Mouse (Mus musculus) urinary bladder, postnatal 10 days (tissue): ENCODE data around the gene Rnf157.
"Not testable (repeated sequence)": the region's sequence is repeated elsewhere in the genome, so short reads cannot be mapped to it uniquely, and the experiment has no call there.

ENCODE experiments used
- DNase-seq: peaks from one replicate; pipeline ENCODE4 v3.0.0; 2022; ENCODE audit warnings: low spot score

Rnf157 gene

DNA sequence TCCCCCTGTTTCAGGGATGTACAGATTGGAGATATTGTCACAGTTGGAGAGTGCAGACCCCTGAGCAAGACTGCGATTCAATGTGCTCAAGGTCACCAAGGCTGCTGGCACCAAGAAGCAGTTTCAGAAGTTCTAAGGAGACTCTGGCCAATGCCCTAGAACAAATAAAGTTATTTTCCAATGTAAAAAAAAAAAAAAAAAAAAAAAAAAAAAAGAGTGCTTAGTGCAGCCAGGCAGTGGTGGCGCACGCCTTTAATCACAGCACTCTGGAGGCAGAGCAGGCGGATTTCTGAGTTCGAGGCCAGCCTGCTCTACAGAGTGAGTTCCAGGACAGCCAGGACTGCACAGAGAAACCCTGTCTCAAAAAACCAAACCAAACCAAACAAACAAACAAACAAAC, 29.8 kb downstream of the Rnf157 start:
- not testable (repeated sequence) for DNase-seq

GRCm38 (mm10) chr11:116380767-116381166, 32.1 kb downstream of the Rnf157 start:
- no peak for DNase-seq

DNA sequence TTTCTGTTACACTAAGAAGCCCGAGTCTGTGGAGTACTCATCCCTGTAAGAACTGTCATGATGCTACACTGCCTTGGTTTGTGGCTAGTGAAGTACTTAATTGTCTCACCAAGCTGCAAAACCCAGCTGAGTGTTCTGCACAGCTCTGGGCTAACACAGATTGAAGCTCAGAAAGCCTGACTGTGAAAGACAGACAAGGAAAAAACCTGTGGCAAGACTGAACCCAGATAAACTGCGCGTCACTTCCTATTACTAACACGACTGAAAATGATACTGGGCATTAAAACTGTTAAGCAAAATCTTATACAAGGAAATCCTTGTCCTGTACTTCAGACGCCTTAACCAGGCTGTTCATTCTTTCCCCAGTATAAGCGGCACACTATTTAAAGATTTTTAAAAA, 33.3 kb downstream of the Rnf157 start:
- DNase-seq: no peak

- no peak for DNase-seq
These were observed 35.7 kb downstream of the Rnf157 start for GRCm38 (mm10) chr11:116376945-116377661.

GRCm38 (mm10) chr11:116371894-116372450, 40.9 kb downstream of the Rnf157 start:
- no peak for DNase-seq

DNA sequence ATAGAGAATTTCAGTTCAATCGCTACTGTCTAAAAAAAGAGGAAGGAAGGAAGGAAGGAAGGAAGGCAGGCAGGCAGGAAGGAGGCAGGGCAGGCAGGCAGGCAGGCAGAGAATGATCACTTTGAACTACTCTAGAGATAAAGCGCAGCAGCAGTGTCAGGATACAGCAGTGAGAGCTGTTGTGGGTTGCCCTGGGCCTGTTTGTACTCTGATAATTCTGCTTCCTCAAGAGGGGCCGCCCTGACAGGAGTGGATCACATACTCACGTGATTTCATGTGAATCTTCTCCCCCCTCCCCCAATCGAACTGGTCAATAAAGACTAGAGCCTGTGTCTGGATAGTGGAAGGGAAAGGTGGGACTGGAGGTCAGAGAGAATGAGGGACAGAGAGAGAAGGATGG, 43.2 kb downstream of the Rnf157 start:
- no peak for DNase-seq

DNA sequence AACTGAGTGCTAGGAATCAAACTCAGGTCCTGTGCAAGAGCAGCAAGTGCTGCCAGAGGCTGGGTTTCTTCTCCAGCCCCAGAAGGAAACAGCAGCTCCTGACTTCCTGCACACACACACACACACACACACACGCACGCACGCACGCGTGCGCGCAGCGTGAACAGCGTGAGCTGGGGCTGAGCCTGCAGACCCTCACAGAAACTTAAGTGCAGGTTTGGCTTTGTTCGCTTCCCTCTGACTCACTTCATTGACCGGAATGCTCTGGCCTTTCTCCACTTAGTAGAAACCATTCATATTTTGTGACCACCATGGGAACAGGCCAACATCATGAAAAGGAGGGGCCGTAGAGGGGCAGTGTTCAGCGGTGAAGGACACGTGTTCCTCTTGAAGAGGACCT, 43.8 kb downstream of the Rnf157 start:
- DNase-seq: no peak

DNA sequence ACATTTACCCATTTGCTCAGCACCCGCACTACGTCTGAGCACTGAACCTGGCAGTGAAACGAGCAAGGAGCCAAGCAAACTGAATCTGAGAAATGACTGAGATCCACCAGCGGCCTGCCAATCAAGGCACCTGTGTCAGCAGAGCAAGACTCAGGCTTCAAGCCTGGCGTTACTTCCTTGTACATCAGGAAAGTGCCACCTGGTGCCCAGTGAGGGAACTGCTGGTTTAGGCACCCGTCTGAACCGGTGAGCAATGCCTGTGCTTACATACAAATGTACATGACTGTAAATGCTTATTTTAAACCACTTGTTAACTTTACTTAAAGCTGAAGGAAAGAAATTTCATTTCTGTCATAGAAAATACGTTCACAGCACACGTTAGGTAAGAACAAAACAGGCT, 44.7 kb downstream of the Rnf157 start:
- peak; percentile 62 for DNase-seq

GRCm38 (mm10) chr11:116366647-116367046, 46.2 kb downstream of the Rnf157 start:
- no peak for DNase-seq

DNA sequence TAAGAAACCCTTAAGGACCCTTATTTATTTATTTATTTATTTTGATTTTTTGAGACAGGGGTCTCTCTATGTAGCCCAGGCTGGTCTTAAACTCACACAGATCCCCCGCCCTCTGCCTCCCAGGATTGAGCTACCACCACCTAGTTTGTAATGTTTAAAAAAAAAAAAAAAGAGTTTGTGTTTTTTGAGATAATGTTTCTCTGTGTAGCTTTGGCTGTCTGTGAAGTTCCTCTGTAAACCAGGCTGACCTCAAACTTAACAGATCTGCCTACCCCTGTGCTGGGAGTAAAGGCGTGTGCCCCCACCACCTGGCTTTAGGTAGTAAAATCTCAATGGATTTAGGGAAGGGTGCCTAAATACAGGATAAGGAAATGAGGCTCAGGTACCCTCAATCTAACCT, 46.7 kb downstream of the Rnf157 start:
- DNase-seq: no peak

DNA sequence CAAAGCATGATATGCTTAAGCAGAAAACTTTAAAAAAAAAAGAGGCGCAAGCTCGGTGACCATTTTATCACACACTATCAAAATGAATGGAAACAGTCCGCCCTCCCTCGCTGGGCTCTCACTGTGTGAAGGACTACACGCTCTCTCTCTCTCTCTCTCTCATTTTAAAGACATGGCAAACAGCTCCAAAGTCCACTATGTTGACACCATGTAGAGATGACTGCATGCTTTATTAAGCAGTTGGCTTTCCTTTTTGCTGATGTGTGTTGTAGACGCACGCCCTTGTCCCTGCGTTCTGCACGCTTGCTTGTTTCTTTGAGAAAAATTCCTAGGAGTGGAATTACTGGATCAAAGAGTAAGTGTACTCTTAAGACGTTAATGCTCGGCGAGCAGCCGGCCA, 47.4 kb downstream of the Rnf157 start:
- no peak for DNase-seq

GRCm38 (mm10) chr11:116362015-116362414, 50.8 kb downstream of the Rnf157 start:
- DNase-seq: no peak

DNA sequence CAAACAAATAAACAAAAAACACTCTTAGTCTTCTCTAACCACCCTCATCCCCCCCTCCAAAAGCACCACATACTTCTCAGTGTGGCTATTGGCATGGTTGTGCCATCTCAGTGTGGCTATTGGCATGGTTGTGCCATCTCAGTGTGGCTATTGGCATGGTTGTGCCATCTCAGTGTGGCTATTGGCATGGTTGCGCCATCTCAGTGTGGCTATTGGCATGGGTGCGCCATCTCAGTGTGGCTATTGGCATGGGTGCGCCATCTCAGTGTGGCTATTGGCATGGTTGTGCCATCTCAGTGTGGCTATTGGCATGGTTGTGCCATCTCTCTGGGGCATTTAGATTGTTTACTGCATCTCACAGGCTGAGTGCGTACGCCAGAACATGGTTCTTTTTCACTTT, 51.9 kb downstream of the Rnf157 start:
- DNase-seq: not testable (repeated sequence)

- no peak for DNase-seq
These were observed 53.2 kb downstream of the Rnf157 start for GRCm38 (mm10) chr11:116359652-116360051.

DNA sequence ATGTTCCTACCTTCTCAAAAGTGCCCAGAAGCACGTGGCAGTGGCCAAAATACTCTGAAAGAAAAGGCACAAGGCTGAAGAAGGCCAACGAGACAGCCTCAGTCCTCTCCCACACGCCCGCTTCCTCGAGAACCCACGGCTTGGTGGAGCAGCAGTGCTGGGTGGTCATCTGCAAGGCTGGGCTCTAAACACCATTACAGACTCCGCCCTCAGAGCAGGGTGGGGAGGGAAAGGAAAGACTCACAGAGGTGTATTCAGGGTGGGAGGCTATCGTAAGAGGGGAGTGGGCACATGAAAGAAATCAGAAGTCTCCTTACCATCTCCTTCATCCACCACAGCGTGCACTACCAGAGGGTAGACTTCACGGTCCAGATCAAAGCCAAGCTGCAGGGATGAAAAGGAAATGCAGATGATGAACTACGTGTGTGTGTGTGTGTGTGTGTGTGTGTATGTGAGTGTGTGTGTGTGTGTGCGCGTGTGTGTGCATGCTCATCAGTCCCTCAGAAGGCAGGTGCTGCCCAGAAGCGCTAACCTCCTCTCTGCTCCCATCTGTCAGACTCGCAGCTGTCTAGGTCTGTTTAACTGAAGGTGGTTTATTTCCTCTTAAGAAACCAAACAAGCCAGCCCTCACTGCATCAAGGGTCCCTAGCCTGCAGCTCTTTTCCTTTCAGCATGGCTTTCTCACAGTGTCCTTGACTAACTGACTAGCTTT, 53.8 kb downstream of the Rnf157 start:
- no peak for DNase-seq

GRCm38 (mm10) chr11:116354521-116354920, 58.3 kb downstream of the Rnf157 start:
- no peak for DNase-seq

DNA sequence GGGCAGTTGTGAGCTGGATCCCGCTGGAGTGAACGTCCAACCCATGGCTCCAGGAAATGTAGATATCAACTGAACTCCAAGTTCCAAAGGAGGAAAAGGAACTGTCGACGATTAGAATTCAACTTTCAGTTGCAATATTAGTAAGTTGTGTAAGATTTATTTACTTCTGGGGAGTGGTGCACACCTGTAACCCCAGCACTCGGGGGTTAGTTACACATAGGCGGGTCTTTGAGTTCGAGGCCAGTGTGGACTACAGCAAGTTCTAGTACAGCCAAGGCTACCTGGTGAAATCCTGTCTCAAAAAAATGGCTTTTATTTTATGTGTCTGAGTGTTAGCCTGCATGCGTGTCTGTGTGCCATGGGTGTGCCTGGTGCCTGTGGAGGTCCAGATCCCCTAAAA, 59.3 kb downstream of the Rnf157 start:
- no peak for DNase-seq

GRCm38 (mm10) chr11:116351294-116351693, 61.5 kb downstream of the Rnf157 start:
- no peak for DNase-seq

DNA sequence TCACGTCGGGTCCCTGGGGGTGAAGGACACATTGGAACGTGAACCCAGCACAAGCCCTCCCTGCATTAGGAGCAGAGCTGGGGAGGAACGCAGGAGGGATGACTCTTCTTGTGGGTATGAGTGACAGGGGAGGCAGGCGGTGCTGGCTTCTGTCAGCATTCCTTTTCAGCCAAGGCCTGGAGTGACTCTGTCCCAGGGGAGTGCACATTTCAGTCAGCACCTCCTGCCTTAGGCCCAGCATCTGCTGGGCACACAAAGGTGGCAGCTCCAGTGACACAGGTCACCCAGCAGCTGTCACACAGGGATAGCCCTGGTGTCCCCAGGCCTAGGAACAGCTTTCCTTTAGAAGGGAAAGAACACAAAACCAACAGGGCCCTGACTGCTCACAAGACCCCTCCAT, 64.9 kb downstream of the Rnf157 start:
- DNase-seq: no peak

- no peak for DNase-seq
These were observed 65.8 kb downstream of the Rnf157 start for GRCm38 (mm10) chr11:116347012-116347411.

- no peak for DNase-seq
These were observed 70.6 kb downstream of the Rnf157 start for GRCm38 (mm10) chr11:116342069-116342791.

DNA sequence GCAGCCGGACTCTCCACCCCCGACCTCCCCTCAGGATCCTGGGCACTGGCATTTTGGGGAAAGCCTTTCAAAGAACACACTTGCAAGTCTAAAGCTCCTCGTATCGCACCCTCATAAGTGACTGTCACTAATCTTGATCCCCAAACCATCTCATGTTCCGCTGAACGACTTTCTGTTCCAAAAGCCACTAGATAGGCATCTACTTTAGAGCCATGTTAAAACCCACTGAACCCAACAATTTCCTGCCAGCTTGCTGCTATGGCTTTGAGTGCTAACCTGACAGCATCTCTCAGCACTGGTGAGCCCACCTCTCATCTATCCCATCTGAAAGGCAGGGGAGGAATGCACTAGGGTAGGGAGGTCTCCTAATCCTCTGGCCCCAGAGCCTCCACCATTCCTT, 75.3 kb downstream of the Rnf157 start:
- no peak for DNase-seq

DNA sequence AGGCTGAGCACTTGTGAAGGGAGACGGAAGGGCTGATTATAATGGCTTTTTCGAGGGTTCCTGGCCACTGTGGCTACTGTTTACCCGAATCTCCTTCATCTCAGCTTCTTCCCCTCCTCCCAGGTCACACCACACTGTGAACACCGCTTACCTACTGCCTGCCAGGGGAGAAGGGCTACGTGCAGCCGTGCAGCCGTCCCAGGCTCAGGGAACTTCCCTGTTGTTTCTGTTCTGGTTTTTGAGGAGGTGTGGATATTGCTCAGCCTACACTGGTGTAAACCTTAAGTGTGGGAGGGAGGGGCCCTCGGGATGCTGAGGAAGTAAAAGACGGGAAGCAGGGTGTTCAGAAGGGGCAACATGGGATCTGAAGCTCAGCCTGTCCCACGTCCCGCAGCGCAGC, 75.8 kb downstream of the Rnf157 start:
- DNase-seq: no peak
